17 mouse cellular contexts compared by ENCODE assay signal in genomic region chr17:84941291-84941868, GRCm38 (mm10). TPM values are rescaled to one million over a fixed set of nuclear protein-coding genes. Genes with fewer than 3 reads are reported as not detected.
DNase-seq lines count a peak whose midpoint lies in the region; ATAC-seq and TF ChIP-seq lines count a peak whose summit lies in the region.
"Had no signal": no experiment of that assay in that cellular context is flagged by ENCODE, and none has a peak within 500 bp of the region (broad histone marks: within the 10 kb centered on the region; RNA-seq: fewer than 3 reads in every experiment).

No protein-coding gene starts in this region.

- WGBS in liver, embryonic 15.5 days (ENCODE audit: insufficient replicate concordance) = 58% methylated on average over 13 of the region's 13 CpGs

- TF ChIP-seq CTCF in ES-Bruce4 (IDR thresholded peaks at IDR 0.05; ENCODE audit: low read depth, low read length) = no peak

- no peaks in the 10 kb centered on the region for H3K4me1 ChIP-seq in ES-Bruce4 (ENCODE audit: control insufficient read depth, insufficient read depth, low read length)
- peaks cover 54% of the 10 kb centered on the region for H3K4me1 ChIP-seq in liver, embryonic 15.5 days (replicated peaks)

- no peak overlapping the region for H3K4me3 ChIP-seq in ES-Bruce4 (ENCODE audit: low read depth, low read length)
- H3K4me3 ChIP-seq in liver, embryonic 15.5 days (replicated peaks) = no peak overlapping the region
- H3K4me3 ChIP-seq: forebrain, embryonic 10.5 days; heart, embryonic 15.5 days had no signal

- no peak for TF ChIP-seq POLR2A in ES-Bruce4 (IDR thresholded peaks at IDR 0.05; ENCODE audit: insufficient read depth, low read length)

- no peaks in the 10 kb centered on the region for H3K9me3 ChIP-seq in ES-Bruce4 (replicated peaks; ENCODE audit: control insufficient read depth, insufficient read depth, low read length, poor library complexity, severe bottlenecking)
- no peaks in the 10 kb centered on the region for H3K9me3 ChIP-seq in liver, embryonic 15.5 days (replicated peaks)
- H3K9me3 ChIP-seq: heart, embryonic 15.5 days had no signal

- H3K36me3 ChIP-seq in ES-Bruce4 (ENCODE audit: control insufficient read depth, insufficient read depth, low read length, poor library complexity, severe bottlenecking) = no peaks in the 10 kb centered on the region
- H3K36me3 ChIP-seq in liver, embryonic 15.5 days (replicated peaks) = no peaks in the 10 kb centered on the region
- H3K36me3 ChIP-seq: forebrain, embryonic 10.5 days; G1E; heart, embryonic 15.5 days had no signal

- H3K27me3 ChIP-seq in ES-Bruce4 (ENCODE audit: control insufficient read depth, insufficient read depth, low read length, poor library complexity, severe bottlenecking) = no peaks in the 10 kb centered on the region
- no peaks in the 10 kb centered on the region for H3K27me3 ChIP-seq in liver, embryonic 15.5 days
- H3K27me3 ChIP-seq: heart, embryonic 15.5 days had no signal

- no peak overlapping the region for H3K27ac ChIP-seq in ES-Bruce4 (ENCODE audit: insufficient read depth, low read length)
- H3K27ac ChIP-seq in liver, embryonic 15.5 days (replicated peaks) = peak overlapping the region; percentile 87
- H3K27ac ChIP-seq: forebrain, embryonic 10.5 days; heart, embryonic 15.5 days had no signal

- ATAC-seq in erythroblast, adult 5-6 weeks (replicated peaks; ENCODE audit: low FRiP score, poor library complexity, severe bottlenecking) = peak; percentile 51
- peak; percentile 49 for ATAC-seq in liver, embryonic 15.5 days (ENCODE audit: insufficient read depth)
- no peak for ATAC-seq in cerebellum, adult (ENCODE audit: insufficient number of reproducible peaks, low FRiP score, low TSS enrichment)
- ATAC-seq: hindbrain, embryonic 16.5 days had no signal

- no peak overlapping the region for H3K9ac ChIP-seq in ES-Bruce4 (ENCODE audit: low read depth, poor library complexity, severe bottlenecking)
- peak overlapping the region; percentile 20; the same call in 1 of the 2 replicates for H3K9ac ChIP-seq in liver, embryonic 15.5 days
- H3K9ac ChIP-seq: heart, embryonic 15.5 days had no signal

- peak; percentile 54 for DNase-seq in ES-CJ7 (ENCODE audit: low read depth, low spot score)
- DNase-seq in frontal cortex, postnatal 14 days (ENCODE audit: low spot score in 2 of 2) = no peak
- DNase-seq in right cerebral cortex, postnatal 36 days (ENCODE audit: low spot score in 2 of 2) = no peak
- DNase-seq: cerebellum, adult 9-10 months; gastrocnemius, postnatal 10 days; kidney, adult 2 months; kidney, postnatal 10 days; lung, postnatal 10 days; thymus, postnatal 36 days had no signal

- peak; percentile 57; the same call in 1 of the 2 replicates for TF ChIP-seq EP300 in ES-Bruce4 (IDR thresholded peaks at IDR 0.05; ENCODE audit: insufficient read depth, low read depth, low read length)

- H3K4me2 ChIP-seq in liver, embryonic 15.5 days = 0 out of 2 replicates have a peak overlapping the region, but pooled peaks have one; percentile 3
- H3K4me2 ChIP-seq: heart, embryonic 15.5 days had no signal

RNA-seq across cellular contexts. Expression of gene Ppm1b, which starts 15.2 kb away (rescaled TPM):
- polyA plus RNA-seq in ES-Bruce4 (2011; ENCODE audit: insufficient read depth, insufficient read length, low read depth, missing spikeins) = 147 and 150 TPM in 2 replicates
- total RNA-seq in erythroblast, adult 5-6 weeks (2015; ENCODE audit: low replicate concordance) = 53.0 and 62.7 TPM in 2 replicates
- total RNA-seq in erythroblast, adult 5-6 weeks (2017; ENCODE audit: low replicate concordance) = 69.9 and 108 TPM in 2 replicates
- 52.7 and 58.7 TPM in 2 replicates for polyA plus RNA-seq in liver, embryonic 15.5 days (2015; fragmentation: Nextera tagmentation; extraction: Ambion mirVana)
